Mouse (Mus musculus) liver, adult 2 months (tissue): ENCODE data around the gene Tbp.
"Not testable (repeated sequence)": the region's sequence is repeated elsewhere in the genome, so short reads cannot be mapped to it uniquely, and the experiment has no call there.

Experiments used
- CTCF ChIP-seq: fragments of 200-500 bp; IDR thresholded peaks from 2 replicates; pipeline ENCODE4 v1.5.1; 2011; ENCODE audit warnings: low read depth, low read length, control low read depth
- POLR2A ChIP-seq: fragments of 200-500 bp; IDR thresholded peaks from 2 replicates; pipeline ENCODE4 v1.6.1; 2011; ENCODE audit warnings: low read length, control low read depth; ENCODE audit not compliant: insufficient read depth; ENCODE audit errors: extremely low read depth

DNA sequence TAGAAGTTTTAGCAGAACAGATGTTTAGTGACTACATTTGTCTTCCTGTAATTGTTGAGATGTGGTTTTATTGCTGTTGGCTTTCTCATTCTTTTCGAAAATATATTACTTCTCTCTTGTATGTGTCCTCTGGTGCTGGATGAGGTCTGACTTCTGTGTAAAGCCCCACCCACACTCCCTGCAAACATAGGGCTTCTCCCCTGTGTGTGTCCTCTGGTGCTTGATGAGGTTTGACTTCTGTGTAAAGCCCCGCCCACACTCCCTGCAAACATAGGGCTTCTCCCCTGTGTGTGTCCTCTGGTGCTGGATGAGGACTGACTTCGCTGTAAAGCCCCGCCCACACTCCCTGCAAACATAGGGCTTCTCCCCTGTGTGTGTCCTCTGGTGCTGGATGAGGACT lies 44.2 kb downstream of the Tbp start:
- TF ChIP-seq CTCF, POLR2A: not testable (repeated sequence)
